Mouse (Mus musculus) kidney, embryonic 16.5 days (tissue): Measurements from ENCODE around the gene Btbd9. TPM values are rescaled to one million over a fixed set of nuclear protein-coding genes. Genes with fewer than 3 reads are reported as not detected.

Source experiments
- ATAC-seq: fragments of 200-750 bp; cut with Nextera tagmentation; 2 replicates; pipeline ENCODE4 v1.8.0; 2017; ENCODE audit warnings: moderate TSS enrichment; ENCODE audit not compliant: low FRiP score, low TSS enrichment
- H3K27ac ChIP-seq: fragments of 300-500 bp; sonication (generic); 2 replicates; pipeline ENCODE4 v1.5.1; 2014; ENCODE audit warnings: low read length
- H3K27me3 ChIP-seq: fragments of 300-500 bp; sonication (generic); 2 replicates; pipeline ENCODE4 v1.6.1; 2014; ENCODE audit warnings: low read length, control low read depth, mixed read lengths; ENCODE audit not compliant: insufficient read depth
- H3K36me3 ChIP-seq: fragments of 300-500 bp; sonication (generic); 2 replicates; pipeline ENCODE4 v1.6.1; 2014; ENCODE audit warnings: low read length, control low read depth, mixed read lengths; ENCODE audit not compliant: insufficient read depth
- H3K4me1 ChIP-seq: fragments of 300-500 bp; sonication (generic); 2 replicates; pipeline ENCODE4 v1.6.1; 2014; ENCODE audit warnings: low read length, control low read depth, mixed read lengths; ENCODE audit not compliant: insufficient read depth
- H3K4me2 ChIP-seq: fragments of 300-500 bp; sonication (generic); replicated peaks from 2 replicates; pipeline ENCODE4 v1.6.1; 2014; ENCODE audit warnings: low read depth, low read length
- H3K4me3 ChIP-seq: fragments of 300-500 bp; sonication (generic); 2 replicates; pipeline ENCODE4 v1.5.1; 2014; ENCODE audit warnings: mild to moderate bottlenecking, low read length
- H3K9ac ChIP-seq: fragments of 300-500 bp; sonication (generic); replicated peaks from 2 replicates; pipeline ENCODE4 v1.6.1; 2014; ENCODE audit warnings: low read length
- H3K9me3 ChIP-seq: fragments of 300-500 bp; sonication (generic); 2 replicates; pipeline ENCODE4 v1.6.1; 2016; ENCODE audit warnings: low read length, control low read depth
- WGBS: fragments of 180-500 bp; shearing (Covaris S2); extraction: QIAGEN DNeasy Blood & Tissue Kit; methylation state at CpG from one replicate; pipeline ENCODE4 v1.1.7; 2014; 5-methylcytosine and 5-hydroxymethylcytosine counted together
- polyA plus RNA-seq: library from polyadenylated mRNA; unstranded; fragments of >200 nt; fragmentation: Nextera tagmentation; extraction: Ambion mirVana; gene quantifications from 2 replicates; pipeline ENCODE4 v1.2.1, GENCODE M21; 2015

The Btbd9 gene
- polyA plus RNA-seq, 1 experiment from 2014 or later = 58.3 TPM

DNA sequence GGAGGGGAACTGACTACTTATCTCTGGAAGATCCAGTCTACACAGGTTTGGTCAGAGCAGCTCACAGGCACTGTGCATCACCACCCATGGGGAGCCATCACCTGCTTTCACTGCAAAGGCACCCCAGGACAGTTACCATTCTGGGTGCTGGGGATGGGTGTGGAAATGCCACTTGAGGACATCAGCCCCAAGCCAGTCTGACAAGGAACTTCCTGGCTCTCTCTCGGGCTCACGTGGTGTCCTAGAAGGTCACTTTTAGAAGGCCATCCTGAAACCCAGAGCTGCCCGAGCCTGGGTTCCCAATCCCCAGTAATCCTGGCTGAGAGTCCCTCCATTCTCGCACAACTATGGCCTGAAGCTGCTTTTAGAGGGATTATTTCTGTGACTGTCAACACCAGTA, 360.5 kb downstream of the Btbd9 start:
- no peaks in the 10 kb centered on the region for H3K9me3 ChIP-seq
- H3K4me1 ChIP-seq = no peaks in the 10 kb centered on the region
- no peak overlapping the region for H3K9ac ChIP-seq
- no peak overlapping the region for H3K4me2 ChIP-seq
- no peaks in the 10 kb centered on the region for H3K27me3 ChIP-seq
- no peak overlapping the region for H3K4me3 ChIP-seq
- WGBS = 61% methylated on average over 4 of the region's 4 CpGs
- H3K27ac ChIP-seq = no peak overlapping the region
- H3K36me3 ChIP-seq = peaks cover 7% of the 10 kb centered on the region; the same call in 1 of the 2 replicates
- no peak for ATAC-seq

GRCm38 (mm10) chr17:30214393-30214792, 361.9 kb downstream of the Btbd9 start:
- Histone ChIP-seq H3K4me1 (no peaks in the 10 kb centered on the region), H3K36me3 (peaks cover 17% of the 10 kb centered on the region), H3K27ac (no peak overlapping the region), H3K9ac (no peak overlapping the region), H3K4me2 (no peak overlapping the region), H3K9me3 (no peaks in the 10 kb centered on the region), H3K4me3 (no peak overlapping the region), H3K27me3 (no peaks in the 10 kb centered on the region)
- 82% methylated on average over 6 of the region's 6 CpGs for WGBS
- ATAC-seq = no peak

- Histone ChIP-seq H3K4me3 (no peak overlapping the region), H3K9me3 (no peaks in the 10 kb centered on the region), H3K27ac (no peak overlapping the region), H3K4me2 (no peak overlapping the region), H3K9ac (no peak overlapping the region), H3K4me1 (no peaks in the 10 kb centered on the region), H3K27me3 (no peaks in the 10 kb centered on the region), H3K36me3 (peaks cover 27% of the 10 kb centered on the region)
- ATAC-seq = no peak
- 81% methylated on average over 5 of the region's 5 CpGs for WGBS
These were observed 362.9 kb downstream of the Btbd9 start for GRCm38 (mm10) chr17:30213371-30213770.

GRCm38 (mm10) chr17:30212647-30213046, 363.6 kb downstream of the Btbd9 start:
- 56% methylated on average over 12 of the region's 12 CpGs for WGBS
- ATAC-seq = no peak
- Histone ChIP-seq H3K4me3 (no peak overlapping the region), H3K9ac (no peak overlapping the region), H3K4me1 (no peaks in the 10 kb centered on the region), H3K4me2 (no peak overlapping the region), H3K36me3 (peaks cover 29% of the 10 kb centered on the region), H3K9me3 (no peaks in the 10 kb centered on the region), H3K27me3 (no peaks in the 10 kb centered on the region), H3K27ac (no peak overlapping the region)

GRCm38 (mm10) chr17:30210936-30211335, 365.4 kb downstream of the Btbd9 start:
- H3K4me3 ChIP-seq = no peak overlapping the region
- ATAC-seq = no peak
- WGBS = 90% methylated on average over 6 of the region's 6 CpGs
- no peak overlapping the region for H3K4me2 ChIP-seq
- H3K36me3 ChIP-seq = peaks cover 29% of the 10 kb centered on the region
- no peaks in the 10 kb centered on the region for H3K9me3 ChIP-seq
- H3K9ac ChIP-seq = no peak overlapping the region
- no peak overlapping the region for H3K27ac ChIP-seq
- no peaks in the 10 kb centered on the region for H3K27me3 ChIP-seq
- peaks cover 4% of the 10 kb centered on the region; the same call in 1 of the 2 replicates for H3K4me1 ChIP-seq

DNA sequence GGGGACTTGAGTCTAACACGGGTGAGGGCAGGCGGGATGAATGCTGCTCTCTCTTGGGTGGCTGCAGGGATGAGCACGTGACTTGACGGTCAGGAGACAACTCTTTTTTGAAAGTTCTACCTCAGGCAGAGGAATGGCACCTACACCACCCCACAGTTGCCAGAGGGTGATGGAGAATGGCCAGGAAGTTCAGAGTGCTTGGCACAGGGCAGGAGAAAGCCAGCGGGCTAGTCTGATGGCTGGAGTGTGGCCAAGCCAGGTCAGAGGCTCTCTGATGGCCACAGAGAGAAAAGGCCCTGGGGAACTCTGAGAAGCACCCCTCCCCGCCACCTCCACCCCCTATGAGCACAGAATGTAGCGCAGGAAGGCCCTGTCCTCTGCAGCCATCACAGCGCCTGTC, 366.0 kb downstream of the Btbd9 start:
- no peak for ATAC-seq
- peaks cover 5% of the 10 kb centered on the region; the same call in 1 of the 2 replicates for H3K4me1 ChIP-seq
- WGBS = 91% methylated on average over 8 of the region's 8 CpGs
- no peaks in the 10 kb centered on the region for H3K27me3 ChIP-seq
- H3K4me2 ChIP-seq = no peak overlapping the region
- H3K9me3 ChIP-seq = no peaks in the 10 kb centered on the region
- no peak overlapping the region for H3K27ac ChIP-seq
- peaks cover 29% of the 10 kb centered on the region for H3K36me3 ChIP-seq
- H3K9ac ChIP-seq = no peak overlapping the region
- no peak overlapping the region for H3K4me3 ChIP-seq

DNA sequence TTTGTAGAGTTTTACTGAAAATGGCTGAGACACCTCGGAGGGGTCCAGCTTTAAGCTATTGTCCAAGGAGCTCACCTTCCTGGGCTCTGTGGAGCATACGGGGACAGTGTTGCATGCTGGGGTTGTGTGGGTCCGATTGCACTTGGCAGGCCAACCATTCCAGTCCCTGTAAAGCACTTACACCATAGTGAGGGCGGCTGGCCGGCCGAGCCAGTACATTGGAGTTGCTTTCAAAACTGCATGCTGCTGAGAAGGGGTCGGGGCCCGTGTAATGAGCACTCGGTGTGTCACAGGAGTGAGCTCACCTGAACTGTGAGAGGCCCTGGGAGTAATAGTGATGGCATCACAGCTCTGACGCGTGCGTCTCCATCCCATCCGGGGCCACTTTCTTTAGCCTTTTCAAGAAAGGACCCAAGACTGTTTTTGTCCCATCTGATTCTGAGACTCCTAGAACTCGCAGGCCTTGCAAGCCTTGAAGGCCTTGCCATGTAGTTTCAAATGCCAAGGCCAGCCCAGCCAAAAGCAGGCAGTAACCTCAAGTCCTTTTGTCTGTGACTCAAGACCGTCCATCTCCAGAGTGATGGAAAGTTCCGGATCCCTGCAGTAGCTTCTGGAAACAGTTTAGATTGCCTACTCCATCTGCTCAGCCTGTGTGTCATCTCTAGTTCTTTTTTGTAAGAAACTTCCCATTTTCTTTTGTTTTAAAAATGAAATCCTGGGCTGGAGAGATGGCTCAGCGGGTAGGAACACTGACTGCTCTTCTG, 371.0 kb downstream of the Btbd9 start:
- Histone ChIP-seq H3K9ac (no peak overlapping the region), H3K4me1 (peaks cover 30% of the 10 kb centered on the region), H3K27ac (no peak overlapping the region), H3K4me3 (no peak overlapping the region), H3K9me3 (no peaks in the 10 kb centered on the region), H3K36me3 (peaks cover 18% of the 10 kb centered on the region), H3K4me2 (no peak overlapping the region), H3K27me3 (no peaks in the 10 kb centered on the region)
- ATAC-seq = no peak
- 88% methylated on average over 17 of the region's 17 CpGs for WGBS

GRCm38 (mm10) chr17:30200283-30200682, 376.0 kb downstream of the Btbd9 start:
- ATAC-seq = no peak
- 73% methylated on average over 4 of the region's 4 CpGs for WGBS
- H3K9ac ChIP-seq = no peak overlapping the region
- no peak overlapping the region for H3K27ac ChIP-seq
- no peak overlapping the region for H3K4me3 ChIP-seq
- H3K27me3 ChIP-seq = no peaks in the 10 kb centered on the region
- H3K4me1 ChIP-seq = peaks cover 64% of the 10 kb centered on the region
- no peaks in the 10 kb centered on the region for H3K9me3 ChIP-seq
- H3K4me2 ChIP-seq = no peak overlapping the region
- no peaks in the 10 kb centered on the region for H3K36me3 ChIP-seq

DNA sequence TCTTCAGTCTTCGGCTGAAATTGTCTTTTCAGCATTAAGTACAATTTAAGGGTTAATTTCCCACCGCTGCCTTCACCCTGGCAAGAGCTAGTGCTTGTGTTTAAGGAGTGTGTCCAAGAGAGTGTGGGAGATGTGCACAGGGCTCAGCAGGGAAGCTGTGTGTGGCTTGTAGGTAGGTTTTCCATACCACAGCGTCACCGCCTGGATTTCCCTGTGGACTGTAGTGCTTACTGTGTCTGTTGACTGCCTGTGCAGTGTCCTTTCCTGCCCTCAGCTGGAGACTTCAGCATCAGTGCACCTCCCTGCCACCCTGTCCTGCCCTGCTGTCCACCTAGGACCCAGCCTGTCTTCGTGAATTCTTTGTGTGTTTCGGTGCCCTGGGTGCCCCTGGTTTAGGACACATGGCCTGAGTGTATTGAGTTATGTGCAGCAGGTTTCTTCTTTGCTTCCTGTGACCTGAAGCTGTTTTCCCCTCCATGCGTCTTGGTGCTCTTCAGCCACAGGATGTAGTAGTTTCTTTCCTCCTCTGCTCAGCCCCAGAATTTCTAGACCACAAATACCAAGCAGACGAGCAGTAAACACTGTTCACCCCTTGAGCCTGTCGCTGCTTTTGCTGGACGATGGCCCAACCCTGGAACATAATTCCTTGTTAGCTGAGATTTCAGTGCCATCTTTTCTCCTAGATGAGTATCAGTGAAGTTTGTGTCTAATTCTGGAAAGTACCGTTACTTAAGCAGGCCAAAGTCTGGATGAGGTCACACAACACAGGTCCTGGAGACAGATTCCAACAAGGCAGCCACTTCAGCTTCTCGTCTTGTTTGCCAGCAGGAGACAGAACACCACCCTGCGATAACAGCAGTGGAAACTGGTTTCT, 376.7 kb downstream of the Btbd9 start:
- Histone ChIP-seq H3K9ac (no peak overlapping the region; the same call in 1 of the 2 replicates), H3K36me3 (no peaks in the 10 kb centered on the region), H3K4me3 (no peak overlapping the region), H3K27ac (0 out of 2 replicates have a peak overlapping the region, but pooled peaks have one; percentile 1), H3K9me3 (no peaks in the 10 kb centered on the region), H3K27me3 (no peaks in the 10 kb centered on the region), H3K4me2 (no peak overlapping the region), H3K4me1 (peaks cover 64% of the 10 kb centered on the region)
- no peak for ATAC-seq
- WGBS = 49% methylated on average over 13 of the region's 13 CpGs

DNA sequence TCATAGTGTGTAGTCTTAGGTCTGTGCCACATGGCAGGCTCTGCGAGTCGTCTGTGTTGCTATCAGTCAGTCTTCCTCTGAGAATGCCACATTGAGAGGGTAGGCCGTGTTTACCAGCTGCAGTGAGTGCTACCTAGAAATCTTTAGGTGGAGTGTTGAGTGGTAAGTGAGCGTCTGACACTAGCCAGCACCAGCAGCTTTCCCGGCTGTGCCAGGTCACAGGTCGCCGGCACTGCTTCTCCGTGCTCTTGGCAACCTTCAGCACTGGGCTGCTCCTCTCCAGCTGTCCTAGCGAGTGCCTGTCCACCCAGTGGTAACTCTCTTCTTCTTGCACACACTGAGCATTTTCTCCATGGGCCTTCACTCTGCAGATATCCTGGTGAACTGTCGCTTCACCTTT, 377.9 kb downstream of the Btbd9 start:
- 52% methylated on average over 10 of the region's 10 CpGs for WGBS
- ATAC-seq = no peak
- Histone ChIP-seq H3K36me3 (no peaks in the 10 kb centered on the region), H3K27ac (no peak overlapping the region), H3K9me3 (no peaks in the 10 kb centered on the region), H3K4me3 (no peak overlapping the region), H3K4me2 (no peak overlapping the region), H3K4me1 (peaks cover 60% of the 10 kb centered on the region), H3K9ac (no peak overlapping the region), H3K27me3 (no peaks in the 10 kb centered on the region)
